In genomic region chr1:192814700-192815099, GRCm38 (mm10) we compare ENCODE assay signal across 26 mouse cellular contexts. TPM values are rescaled to one million over a fixed set of nuclear protein-coding genes. Genes with fewer than 3 reads are reported as not detected.
DNase-seq lines count a peak whose midpoint lies in the region; ATAC-seq and TF ChIP-seq lines count a peak whose summit lies in the region.
"Had no signal": no experiment of that assay in that cellular context is flagged by ENCODE, and none has a peak within 500 bp of the region (broad histone marks: within the 10 kb centered on the region; RNA-seq: fewer than 3 reads in every experiment).

No protein-coding gene starts in this region.

- no peak for ATAC-seq in hindbrain, embryonic 12.5 days (ENCODE audit: low FRiP score)
- no peak for ATAC-seq in hindbrain, postnatal 0 days
- ATAC-seq in embryonic facial prominence, embryonic 12.5 days (ENCODE audit: insufficient number of reproducible peaks, insufficient read depth, low FRiP score, low TSS enrichment) = no peak
- ATAC-seq in limb, embryonic 12.5 days (ENCODE audit: insufficient number of reproducible peaks, insufficient read depth, low FRiP score, low TSS enrichment, low read depth) = no peak
- ATAC-seq in monocyte, adult 5-6 weeks (replicated peaks; ENCODE audit: insufficient number of reproducible peaks, low FRiP score, low TSS enrichment, poor library complexity, severe bottlenecking) = no peak
- ATAC-seq: forebrain, postnatal 0 days; intestine, postnatal 0 days; liver, postnatal 0 days; lung, postnatal 0 days; midbrain, embryonic 16.5 days had no signal

- no peak for DNase-seq in hindbrain, postnatal 0 days (ENCODE audit: low spot score)
- DNase-seq in gastrocnemius, postnatal 36 days = no peak
- no peak for DNase-seq in right cerebral cortex, adult 18-20 months
- DNase-seq: adrenal gland, adult 2 months; B cell, adult 2 months; cerebellum, adult 11 months; cerebellum, postnatal 10 days; forebrain, postnatal 0 days; heart, postnatal 4 days; kidney, postnatal 36 days; layer of hippocampus, postnatal 36 days; liver, postnatal 0 days; right cerebral cortex, postnatal 25 days; thymus, postnatal 14 days had no signal

- H3K4me2 ChIP-seq in hindbrain, embryonic 12.5 days (replicated peaks) = no peak overlapping the region
- no peak overlapping the region for H3K4me2 ChIP-seq in hindbrain, postnatal 0 days (ENCODE audit: low read depth, low read length)
- H3K4me2 ChIP-seq in embryonic facial prominence, embryonic 12.5 days (replicated peaks) = no peak overlapping the region
- no peak overlapping the region for H3K4me2 ChIP-seq in limb, embryonic 12.5 days
- H3K4me2 ChIP-seq: liver, embryonic 11.5 days had no signal

- H3K9me3 ChIP-seq in hindbrain, embryonic 12.5 days (replicated peaks) = no peaks in the 10 kb centered on the region
- H3K9me3 ChIP-seq in hindbrain, postnatal 0 days (ENCODE audit: low read length) = no peaks in the 10 kb centered on the region
- H3K9me3 ChIP-seq in embryonic facial prominence, embryonic 12.5 days = no peaks in the 10 kb centered on the region
- no peaks in the 10 kb centered on the region for H3K9me3 ChIP-seq in limb, embryonic 12.5 days
- H3K9me3 ChIP-seq: midbrain, embryonic 10.5 days had no signal

- H3K4me3 ChIP-seq in hindbrain, embryonic 12.5 days = no peak overlapping the region
- no peak overlapping the region for H3K4me3 ChIP-seq in hindbrain, postnatal 0 days (ENCODE audit: low read length)
- H3K4me3 ChIP-seq in embryonic facial prominence, embryonic 12.5 days = no peak overlapping the region
- H3K4me3 ChIP-seq in limb, embryonic 12.5 days (replicated peaks) = no peak overlapping the region
- H3K4me3 ChIP-seq: midbrain, embryonic 10.5 days had no signal

- no peak overlapping the region for H3K9ac ChIP-seq in hindbrain, embryonic 12.5 days
- H3K9ac ChIP-seq in hindbrain, postnatal 0 days (replicated peaks; ENCODE audit: low read length) = no peak overlapping the region
- H3K9ac ChIP-seq in embryonic facial prominence, embryonic 12.5 days = no peak overlapping the region
- no peak overlapping the region for H3K9ac ChIP-seq in limb, embryonic 12.5 days (replicated peaks)
- H3K9ac ChIP-seq: forebrain, postnatal 0 days; liver, postnatal 0 days had no signal

- H3K4me1 ChIP-seq in hindbrain, embryonic 12.5 days = peaks cover 18% of the 10 kb centered on the region
- H3K4me1 ChIP-seq in hindbrain, postnatal 0 days (ENCODE audit: insufficient read depth, low read length) = no peaks in the 10 kb centered on the region
- peaks cover 20% of the 10 kb centered on the region for H3K4me1 ChIP-seq in embryonic facial prominence, embryonic 12.5 days
- peaks cover 25% of the 10 kb centered on the region for H3K4me1 ChIP-seq in limb, embryonic 12.5 days (replicated peaks)

- 23% methylated on average over 3 of the region's 3 CpGs for WGBS in hindbrain, embryonic 12.5 days
- WGBS in hindbrain, postnatal 0 days = 35% methylated on average over 3 of the region's 3 CpGs
- WGBS in embryonic facial prominence, embryonic 12.5 days = 16% methylated on average over 3 of the region's 3 CpGs
- WGBS in limb, embryonic 12.5 days = 10% methylated on average over 3 of the region's 3 CpGs

- no peak for TF ChIP-seq CTCF in hindbrain, postnatal 0 days (IDR thresholded peaks at IDR 0.05; ENCODE audit: low read depth)

- peak overlapping the region; percentile 7; the same call in 1 of the 2 replicates for H3K27ac ChIP-seq in hindbrain, embryonic 12.5 days
- no peak overlapping the region for H3K27ac ChIP-seq in hindbrain, postnatal 0 days
- peak overlapping the region; percentile 77 for H3K27ac ChIP-seq in embryonic facial prominence, embryonic 12.5 days
- peak overlapping the region; percentile 79 for H3K27ac ChIP-seq in limb, embryonic 12.5 days

- H3K27me3 ChIP-seq in hindbrain, embryonic 12.5 days = no peaks in the 10 kb centered on the region
- no peaks in the 10 kb centered on the region for H3K27me3 ChIP-seq in hindbrain, postnatal 0 days (ENCODE audit: insufficient read depth, low read length)
- no peaks in the 10 kb centered on the region for H3K27me3 ChIP-seq in embryonic facial prominence, embryonic 12.5 days
- H3K27me3 ChIP-seq in limb, embryonic 12.5 days = no peaks in the 10 kb centered on the region
- H3K27me3 ChIP-seq: CH12.LX had no signal

- H3K36me3 ChIP-seq in hindbrain, embryonic 12.5 days = no peaks in the 10 kb centered on the region
- H3K36me3 ChIP-seq in hindbrain, postnatal 0 days (ENCODE audit: insufficient read depth, low read length) = no peaks in the 10 kb centered on the region
- H3K36me3 ChIP-seq in embryonic facial prominence, embryonic 12.5 days = no peaks in the 10 kb centered on the region
- H3K36me3 ChIP-seq in limb, embryonic 12.5 days = no peaks in the 10 kb centered on the region
- H3K36me3 ChIP-seq: G1E; midbrain, embryonic 10.5 days had no signal

- intact Hi-C loops in gastrocnemius, postnatal 36 days (cut with DNase I) = no loop called here

RNA-seq across cellular contexts. Expression of gene Sertad4, which starts 40.9 kb away (rescaled TPM):
- polyA plus RNA-seq in hindbrain, embryonic 12.5 days (2016; fragmentation: Nextera tagmentation; extraction: Ambion mirVana) = 40.9 and 49.9 TPM in 2 replicates
- total RNA-seq in hindbrain, postnatal 0 days (2014; rRNA removed) = 5.3 and 5.4 TPM in 2 replicates
- 13.2 and 14.2 TPM in 2 replicates for polyA plus RNA-seq in hindbrain, postnatal 0 days (2015; fragmentation: Nextera tagmentation; extraction: Ambion mirVana)
- 69.6 and 80.7 TPM in 2 replicates for polyA plus RNA-seq in embryonic facial prominence, embryonic 12.5 days (2016; fragmentation: Nextera tagmentation; extraction: Ambion mirVana)
- polyA plus RNA-seq in limb, embryonic 12.5 days (2016; fragmentation: Nextera tagmentation; extraction: Ambion mirVana) = 80.4 and 85.1 TPM in 2 replicates
- total RNA-seq in gastrocnemius, postnatal 36 days (2021) = 1 to 10 TPM; 3.4 to 3.7 TPM
- not detected in 3 replicates for total RNA-seq in monocyte, adult 5-6 weeks (2017)
- total RNA-seq: CH12.LX; neutrophil, adult 5-6 weeks had no signal
- polyA plus RNA-seq: G1E had no signal

RNA-seq across cellular contexts. Expression of gene Hhat, which starts 43.7 kb away (rescaled TPM):
- polyA plus RNA-seq in hindbrain, embryonic 12.5 days (2016; fragmentation: Nextera tagmentation; extraction: Ambion mirVana) = 5.9 and 7.8 TPM in 2 replicates
- 5.4 and 6.9 TPM in 2 replicates for total RNA-seq in hindbrain, postnatal 0 days (2014; rRNA removed)
- polyA plus RNA-seq in hindbrain, postnatal 0 days (2015; fragmentation: Nextera tagmentation; extraction: Ambion mirVana) = 3.5 and 3.7 TPM in 2 replicates
- 8.9 and 10.4 TPM in 2 replicates for polyA plus RNA-seq in embryonic facial prominence, embryonic 12.5 days (2016; fragmentation: Nextera tagmentation; extraction: Ambion mirVana)
- polyA plus RNA-seq in limb, embryonic 12.5 days (2016; fragmentation: Nextera tagmentation; extraction: Ambion mirVana) = 10.8 and 12.0 TPM in 2 replicates
- total RNA-seq in gastrocnemius, postnatal 36 days (2021) = under 1 TPM; 0.48 to 0.54 TPM
- total RNA-seq in monocyte, adult 5-6 weeks (2017) = 0.85 to 3.6 TPM (median 1.7 TPM) in 3 replicates
- polyA plus RNA-seq: G1E had no signal
